Mouse (Mus musculus) brown adipose tissue, adult 24 weeks (tissue): ENCODE data around the gene Slc1a5. TPM values are rescaled to one million over a fixed set of nuclear protein-coding genes. Genes with fewer than 3 reads are reported as not detected.
A peak's percentile ranks its signal among the peaks of the same experiment; 100 is the strongest.

Experiments used
- H3K27ac ChIP-seq: fragments of 200-500 bp; replicated peaks from 2 replicates; pipeline ENCODE4 v1.5.1; 2012; ENCODE audit warnings: low read depth, mild to moderate bottlenecking, low read length
- H3K4me1 ChIP-seq: fragments of 200-500 bp; 2 replicates; pipeline ENCODE4 v1.6.1; 2012; ENCODE audit warnings: low read length, mixed read lengths; ENCODE audit not compliant: control insufficient read depth, insufficient read depth, insufficient read length
- H3K4me3 ChIP-seq: fragments of 200-500 bp; 2 replicates; pipeline ENCODE4 v1.5.1; 2012; ENCODE audit warnings: low read depth, mild to moderate bottlenecking, low read length, moderate library complexity; ENCODE audit not compliant: insufficient read depth
- polyA plus RNA-seq: library from polyadenylated mRNA; stranded (reverse); fragments of >200 nt; gene quantifications from 2 replicates; pipeline ENCODE4 v1.2.4, GENCODE M21; 2012; ENCODE audit not compliant: missing spikeins, insufficient read depth, insufficient read length

The Slc1a5 gene
- 297 and 414 TPM in 2 replicates for polyA plus RNA-seq

- peak within 1 kb of the TSS; percentile 85 for H3K4me3 ChIP-seq
- peaks cover 2% of the 10 kb centered on the region; the same call in 1 of the 2 replicates for H3K4me1 ChIP-seq
- peak within 1 kb of the TSS; percentile 75 for H3K27ac ChIP-seq
Measured at GRCm38 (mm10) chr7:16780825-16781554, at the start of gene Slc1a5. Gene Slc1a5 (plus strand): TSS chr7:16781340.

- no peak overlapping the region for H3K4me3 ChIP-seq
- H3K27ac ChIP-seq = no peak overlapping the region
- H3K4me1 ChIP-seq = peaks cover 10% of the 10 kb centered on the region
Measured at GRCm38 (mm10) chr7:16731893-16732422, 49.2 kb upstream of the Slc1a5 start.

- Histone ChIP-seq H3K4me1 (peaks cover 4% of the 10 kb centered on the region; the same call in 1 of the 2 replicates), H3K4me3 (peak overlapping the region; percentile 79), H3K27ac (no peak overlapping the region)
Measured at GRCm38 (mm10) chr7:16737606-16738072, 43.5 kb upstream of the Slc1a5 start.

GRCm38 (mm10) chr7:16738073-16738696 is 43.0 kb upstream of the Slc1a5 start, which contains the start of gene Ap2s1:
Gene Ap2s1 (plus strand): TSS chr7:16738410.
- Histone ChIP-seq H3K4me1 (peaks cover 4% of the 10 kb centered on the region; the same call in 1 of the 2 replicates), H3K4me3 (peak within 1 kb of the TSS; percentile 79), H3K27ac (peak within 1 kb of the TSS; percentile 9)

GRCm38 (mm10) chr7:16739056-16739604 is 42.0 kb upstream of the Slc1a5 start:
- Histone ChIP-seq H3K4me1 (peaks cover 4% of the 10 kb centered on the region; the same call in 1 of the 2 replicates), H3K27ac (no peak overlapping the region), H3K4me3 (peak overlapping the region; percentile 79)

GRCm38 (mm10) chr7:16745373-16745772 is 35.8 kb upstream of the Slc1a5 start:
- Histone ChIP-seq H3K4me1 (no peaks in the 10 kb centered on the region), H3K4me3 (no peak overlapping the region), H3K27ac (no peak overlapping the region)

GRCm38 (mm10) chr7:16746093-16746492 is 35.0 kb upstream of the Slc1a5 start:
- Histone ChIP-seq H3K4me1 (no peaks in the 10 kb centered on the region), H3K4me3 (no peak overlapping the region), H3K27ac (no peak overlapping the region)

- Histone ChIP-seq H3K27ac (no peak overlapping the region), H3K4me3 (no peak overlapping the region), H3K4me1 (no peaks in the 10 kb centered on the region)
Measured at GRCm38 (mm10) chr7:16747656-16748055, 33.5 kb upstream of the Slc1a5 start.

GRCm38 (mm10) chr7:16752016-16752415 is 29.1 kb upstream of the Slc1a5 start:
- Histone ChIP-seq H3K4me1 (peaks cover 8% of the 10 kb centered on the region), H3K4me3 (no peak overlapping the region), H3K27ac (no peak overlapping the region)

GRCm38 (mm10) chr7:16755362-16756017 is 25.6 kb upstream of the Slc1a5 start:
- Histone ChIP-seq H3K4me1 (peaks cover 8% of the 10 kb centered on the region), H3K27ac (peak overlapping the region; percentile 10; the same call in 1 of the 2 replicates), H3K4me3 (no peak overlapping the region)

- Histone ChIP-seq H3K4me3 (no peak overlapping the region), H3K27ac (no peak overlapping the region), H3K4me1 (peaks cover 14% of the 10 kb centered on the region)
Measured at GRCm38 (mm10) chr7:16758872-16759574, 22.1 kb upstream of the Slc1a5 start.

GRCm38 (mm10) chr7:16760292-16760691 is 20.8 kb upstream of the Slc1a5 start:
- Histone ChIP-seq H3K27ac (peak overlapping the region; percentile 68), H3K4me3 (0 out of 2 replicates have a peak overlapping the region, but pooled peaks have one; percentile 11)

GRCm38 (mm10) chr7:16761005-16761481 is 20.1 kb upstream of the Slc1a5 start:
- Histone ChIP-seq H3K4me3 (peak overlapping the region; percentile 34; the same call in 1 of the 2 replicates), H3K27ac (peak overlapping the region; percentile 98), H3K4me1 (peaks cover 12% of the 10 kb centered on the region)

More at GRCm38 (mm10) chr7:16760292-16760691, 20.8 kb upstream of the Slc1a5 start:
- peaks cover 13% of the 10 kb centered on the region for H3K4me1 ChIP-seq

GRCm38 (mm10) chr7:16761630-16762029 is 19.5 kb upstream of the Slc1a5 start:
- Histone ChIP-seq H3K4me1 (peaks cover 10% of the 10 kb centered on the region), H3K27ac (peak overlapping the region; percentile 98), H3K4me3 (peak overlapping the region; percentile 40)
